Mouse (Mus musculus) liver, embryonic 18 days (tissue): Measurements from ENCODE around the gene Ctsd. TPM values are rescaled to one million over a fixed set of nuclear protein-coding genes. Genes with fewer than 3 reads are reported as not detected.

Source experiments
- polyA plus RNA-seq: library from polyadenylated mRNA; depleted of rRNA; stranded (reverse); fragments of >200 nt; gene quantifications from 2 replicates; pipeline ENCODE4 v1.2.3, GENCODE M21; 2012; rRNA removed

Ctsd gene
- polyA plus RNA-seq: 286 and 330 TPM in 2 replicates

DNA sequence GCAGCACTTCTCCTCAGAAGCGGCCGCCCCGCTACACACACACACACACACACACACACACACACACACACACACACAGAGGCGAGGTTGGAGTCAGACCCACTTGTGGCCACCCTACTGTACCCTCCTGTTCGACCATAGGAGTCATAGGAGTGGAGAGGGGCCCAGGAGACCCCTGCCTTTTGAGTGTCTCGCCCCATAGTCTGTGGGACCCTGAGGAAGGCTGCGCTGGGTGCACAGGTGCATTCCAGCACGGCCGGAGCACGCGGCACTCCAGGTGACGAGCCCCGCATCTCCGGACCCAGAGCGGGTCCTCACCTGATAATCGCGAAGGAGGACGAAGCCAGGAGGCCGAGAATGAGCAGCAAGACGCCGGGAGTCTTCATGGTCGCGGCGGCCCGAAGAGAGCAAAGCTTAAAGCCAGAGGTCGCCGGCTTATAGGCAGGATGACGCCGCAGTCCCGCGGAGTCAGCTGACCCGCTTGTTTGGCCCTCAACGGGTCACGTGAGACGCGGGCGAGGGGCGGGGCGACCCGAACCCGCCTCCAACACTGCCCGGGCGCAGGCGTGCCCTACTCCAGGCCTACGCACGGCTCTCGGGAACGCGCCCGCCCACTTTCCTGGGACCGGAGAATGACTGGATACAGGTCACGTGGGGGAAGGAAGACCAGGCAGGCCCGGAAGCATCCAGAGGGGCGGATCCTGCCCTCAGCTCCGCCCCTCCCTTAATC, at the start of gene Ctsd:
Ctsd (minus strand) TSS at position 620 of the 730 bp plus-strand sequence.

DNA sequence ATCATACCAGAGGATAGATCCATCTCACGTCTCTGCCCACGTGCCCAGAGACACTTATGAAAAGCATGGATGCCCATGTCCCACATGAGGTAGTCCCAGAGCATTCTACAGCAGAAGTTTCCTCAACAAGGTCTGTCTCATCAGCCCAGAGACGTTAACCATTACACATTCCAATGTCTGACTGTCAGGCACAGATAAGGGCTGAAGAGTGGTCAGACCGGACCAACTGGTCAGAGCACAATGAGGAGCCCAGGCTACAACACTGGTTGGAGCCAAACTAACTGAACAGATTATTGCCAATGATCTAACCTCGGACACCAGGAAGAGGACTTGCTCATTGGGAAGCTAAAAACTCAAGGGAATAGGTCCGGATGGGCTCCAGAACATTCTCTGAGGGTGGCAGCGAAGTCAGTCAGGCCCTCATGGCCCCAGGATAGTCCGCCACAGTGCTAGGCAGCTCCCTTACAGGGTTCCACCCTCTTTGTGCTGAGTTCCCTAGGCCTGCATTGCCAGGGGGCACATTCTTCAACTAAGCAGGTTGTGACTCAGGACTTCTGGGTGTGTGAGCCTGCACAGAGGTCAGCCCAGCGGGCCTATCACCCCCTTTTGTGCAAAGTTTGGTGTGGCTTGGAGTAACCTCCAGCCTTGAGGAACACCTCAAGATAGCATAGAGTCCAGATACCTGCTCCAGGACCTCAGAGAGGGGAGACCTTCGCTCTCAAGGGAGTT, 46.5 kb upstream of the Ctsd start, which contains the start of gene Syt8:
Syt8 (plus strand) TSS at position 714 of the 729 bp plus-strand sequence.

DNA sequence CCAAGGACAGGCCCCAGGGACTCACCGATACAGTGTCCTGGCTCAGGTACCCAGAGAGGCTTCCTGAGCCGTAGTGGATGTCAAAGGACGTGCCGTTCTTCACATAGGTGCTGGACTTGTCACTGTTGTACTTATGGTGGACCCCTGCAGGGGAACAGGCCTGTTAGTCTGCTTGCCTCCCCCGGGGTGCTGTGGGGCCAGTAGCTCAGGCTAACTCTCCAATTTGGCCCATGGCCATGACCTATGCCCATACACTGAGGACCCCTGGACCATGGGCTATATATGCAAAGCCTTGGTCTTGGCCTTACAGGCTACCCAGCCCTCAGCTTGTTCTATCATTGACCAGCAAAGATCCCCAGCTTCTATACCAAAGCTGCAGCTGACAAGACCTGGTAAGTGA, 5.3 kb downstream of the Ctsd start, which contains the start of gene Gm49369:
Gm49369 (minus strand) TSS at position 101 of the 400 bp plus-strand sequence.

DNA sequence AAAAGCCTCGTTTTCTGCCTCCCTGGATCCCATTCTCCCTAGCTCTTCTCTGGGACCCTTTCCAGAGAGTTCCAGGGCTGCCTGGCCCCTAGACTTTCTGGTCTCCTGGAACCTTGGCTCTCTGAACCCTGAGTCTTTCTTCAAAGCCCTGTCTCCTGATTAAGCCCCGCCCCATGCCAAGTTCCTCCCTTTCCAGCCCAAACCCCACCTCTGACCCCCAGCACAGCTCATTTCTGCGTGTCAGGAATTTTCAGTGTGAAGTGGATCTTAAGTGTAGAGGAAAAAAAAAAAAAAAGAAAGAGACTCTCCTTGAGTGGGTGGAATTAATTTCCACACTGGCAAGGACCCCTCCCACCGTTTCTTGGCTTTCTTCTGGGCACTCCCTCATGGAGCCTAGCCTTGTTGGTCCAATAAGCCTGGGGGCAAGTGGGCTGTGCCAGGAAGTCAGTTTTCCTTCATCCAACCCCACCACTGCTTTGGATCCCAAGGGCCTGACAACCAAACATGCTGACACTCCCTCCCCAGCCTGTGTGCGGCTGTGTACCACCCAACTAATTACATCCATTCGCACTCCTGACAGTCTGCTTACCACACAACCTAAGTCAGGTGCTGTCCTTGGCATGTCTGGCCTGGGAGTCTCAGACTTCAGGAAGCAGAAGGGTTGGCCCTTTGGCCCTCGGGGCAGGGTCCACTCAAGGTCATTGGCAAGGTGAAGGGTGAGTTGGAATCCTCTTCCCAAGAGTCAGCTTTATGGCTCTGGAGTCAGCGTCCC, 14.0 kb downstream of the Ctsd start, which contains the start of gene Ifitm10:
Ifitm10 (minus strand) TSS at position 113 of the 772 bp plus-strand sequence.

Other genes starting within 250 kb of the Ctsd start
- gene Gm45337, start 243.4 kb downstream of the Ctsd start, polyA plus RNA-seq: not detected in 2 replicates
- gene Gm29735, start 230.9 kb downstream of the Ctsd start, polyA plus RNA-seq: not detected in 2 replicates
- not detected in 2 replicates for gene Gm4553, start 222.3 kb downstream of the Ctsd start, polyA plus RNA-seq
- gene Krtap5-2, start 212.0 kb downstream of the Ctsd start, polyA plus RNA-seq: not detected in 2 replicates
- gene Gm10153, start 197.6 kb downstream of the Ctsd start, polyA plus RNA-seq: not detected in 2 replicates
- gene Krtap5-3, start 186.7 kb downstream of the Ctsd start, polyA plus RNA-seq: not detected in 2 replicates
- not detected in 2 replicates for gene Gm7579, start 176.2 kb downstream of the Ctsd start, polyA plus RNA-seq
- gene Krtap5-5, start 158.1 kb downstream of the Ctsd start, polyA plus RNA-seq: not detected in 2 replicates
- gene Gm40460, start 147.0 kb downstream of the Ctsd start, polyA plus RNA-seq: not detected in 2 replicates
- not detected in 2 replicates for gene Gm2431, start 129.7 kb downstream of the Ctsd start, polyA plus RNA-seq
- gene Gm4559, start 113.7 kb downstream of the Ctsd start, polyA plus RNA-seq: not detected in 2 replicates
- not detected in 2 replicates for gene Krtap5-1, start 90.9 kb downstream of the Ctsd start, polyA plus RNA-seq
- gene Krtap5-4, start 84.5 kb downstream of the Ctsd start, polyA plus RNA-seq: not detected in 2 replicates
- 1.9 and 2.0 TPM in 2 replicates for gene Ifitm10, start 14.3 kb downstream of the Ctsd start, polyA plus RNA-seq
- gene Gm49369, start 5.4 kb downstream of the Ctsd start, polyA plus RNA-seq: 0.48 and 0.60 TPM in 2 replicates
- 0.16 and 0.24 TPM in 2 replicates for gene Syt8, start 46.8 kb upstream of the Ctsd start, polyA plus RNA-seq
- 1.7 and 3.1 TPM in 2 replicates for gene Tnni2, start 53.8 kb upstream of the Ctsd start, polyA plus RNA-seq
- gene Lsp1, start 72.8 kb upstream of the Ctsd start, polyA plus RNA-seq: 31.6 and 34.6 TPM in 2 replicates
- gene Tnnt3, start 110.8 kb upstream of the Ctsd start, polyA plus RNA-seq: 0.22 and 0.99 TPM in 2 replicates
- gene Mrpl23, start 144.6 kb upstream of the Ctsd start, polyA plus RNA-seq: 49.6 and 60.9 TPM in 2 replicates